Mouse (Mus musculus) spleen, adult 2 months (tissue): Measurements from ENCODE around the gene Rspry1.

Experiments
- CTCF ChIP-seq: fragments of 200-500 bp; IDR thresholded peaks from 2 replicates; pipeline ENCODE4 v1.5.1; 2011; ENCODE audit warnings: mild to moderate bottlenecking, inconsistent platforms; ENCODE audit not compliant: insufficient read depth, insufficient read length, insufficient replicate concordance; ENCODE audit errors: extremely low read depth
- POLR2A ChIP-seq: fragments of 200-500 bp; IDR thresholded peaks from 2 replicates; pipeline ENCODE4 v1.6.1; 2011; ENCODE audit warnings: low read depth, low read length, inconsistent platforms

- TF ChIP-seq CTCF (no peak), POLR2A (no peak)
Observed at GRCm38 (mm10) chr8:94571896-94572295, 29.8 kb upstream of the Rspry1 start.
